Mouse (Mus musculus): ENCODE results near the gene Adamts3. TPM values are rescaled to one million over a fixed set of nuclear protein-coding genes. Genes with fewer than 3 reads are reported as not detected.
A peak's percentile ranks its signal among the peaks of the same experiment; 100 is the strongest.

Gene Adamts3
- polyA plus RNA-seq (2015; fragmentation: Nextera tagmentation; extraction: Ambion mirVana), result 3.3 and 3.7 TPM in 2 replicates

GRCm38 (mm10) chr5:89883051-89883907 lies at the start of gene Adamts3:
Gene Adamts3 (minus strand): TSS chr5:89883334.
- no peaks in the 10 kb centered on the region for H3K36me3 ChIP-seq (replicated peaks)
- peak within 1 kb of the TSS; percentile 53 for H3K9ac ChIP-seq
- peak; percentile 91 for ATAC-seq (replicated peaks)
- WGBS, result under 1% methylated on average over 69 of the region's 78 CpGs
- peak within 1 kb of the TSS; percentile 55 for H3K4me3 ChIP-seq
- peaks cover 8% of the 10 kb centered on the region for H3K4me1 ChIP-seq
- peak within 1 kb of the TSS; percentile 100 for H3K4me2 ChIP-seq
- no peaks in the 10 kb centered on the region for H3K9me3 ChIP-seq
- H3K27me3 ChIP-seq (replicated peaks), result 0 out of 2 replicates have a peak, but pooled peaks cover 4% of the 10 kb centered on the region
- peak within 1 kb of the TSS; percentile 21 for H3K27ac ChIP-seq

GRCm38 (mm10) chr5:89931511-89931910 lies 48.4 kb upstream of the Adamts3 start:
- Histone ChIP-seq H3K4me3 (no peak overlapping the region), H3K4me2 (no peak overlapping the region), H3K9me3 (no peaks in the 10 kb centered on the region), H3K27ac (no peak overlapping the region), H3K27me3 (replicated peaks) (no peaks in the 10 kb centered on the region), H3K4me1 (no peaks in the 10 kb centered on the region), H3K9ac (no peak overlapping the region), H3K36me3 (replicated peaks) (no peaks in the 10 kb centered on the region)
- 88% methylated on average over 4 of the region's 4 CpGs for WGBS
- ATAC-seq (replicated peaks), result no peak

GRCm38 (mm10) chr5:89912359-89912758 lies 29.2 kb upstream of the Adamts3 start:
- Histone ChIP-seq H3K9ac (no peak overlapping the region), H3K27ac (no peak overlapping the region), H3K4me3 (no peak overlapping the region), H3K27me3 (replicated peaks) (no peaks in the 10 kb centered on the region), H3K4me1 (no peaks in the 10 kb centered on the region; the same call in 1 of the 2 replicates), H3K4me2 (no peak overlapping the region), H3K36me3 (replicated peaks) (no peaks in the 10 kb centered on the region), H3K9me3 (no peaks in the 10 kb centered on the region)
- no peak for ATAC-seq (replicated peaks)

GRCm38 (mm10) chr5:89911950-89912349 lies 28.8 kb upstream of the Adamts3 start:
- no peaks in the 10 kb centered on the region for H3K27me3 ChIP-seq (replicated peaks)

GRCm38 (mm10) chr5:89911508-89911907 lies 28.4 kb upstream of the Adamts3 start:
- ATAC-seq (replicated peaks), result no peak
- 66% methylated on average over 4 of the region's 4 CpGs for WGBS
- no peak overlapping the region for H3K4me3 ChIP-seq
- H3K4me2 ChIP-seq, result no peak overlapping the region
- H3K4me1 ChIP-seq, result no peaks in the 10 kb centered on the region; the same call in 1 of the 2 replicates
- H3K36me3 ChIP-seq (replicated peaks), result no peaks in the 10 kb centered on the region
- no peak overlapping the region for H3K27ac ChIP-seq
- H3K9ac ChIP-seq, result no peak overlapping the region
- no peaks in the 10 kb centered on the region for H3K9me3 ChIP-seq
- no peaks in the 10 kb centered on the region for H3K27me3 ChIP-seq (replicated peaks)

More at GRCm38 (mm10) chr5:89911950-89912349, 28.8 kb upstream of the Adamts3 start:
- H3K4me1 ChIP-seq, result no peaks in the 10 kb centered on the region; the same call in 1 of the 2 replicates
- H3K4me3 ChIP-seq, result no peak overlapping the region
- H3K9me3 ChIP-seq, result no peaks in the 10 kb centered on the region
- no peak overlapping the region for H3K9ac ChIP-seq
- 23% methylated on average over 7 of the region's 7 CpGs for WGBS
- no peak overlapping the region for H3K27ac ChIP-seq
- no peaks in the 10 kb centered on the region for H3K36me3 ChIP-seq (replicated peaks)
- no peak overlapping the region for H3K4me2 ChIP-seq
- ATAC-seq (replicated peaks), result peak; percentile 66

GRCm38 (mm10) chr5:89906884-89907431 lies 23.8 kb upstream of the Adamts3 start:
- Histone ChIP-seq H3K36me3 (replicated peaks) (no peaks in the 10 kb centered on the region), H3K27me3 (replicated peaks) (no peaks in the 10 kb centered on the region), H3K27ac (no peak overlapping the region), H3K9ac (no peak overlapping the region), H3K4me2 (no peak overlapping the region), H3K9me3 (no peaks in the 10 kb centered on the region), H3K4me1 (no peaks in the 10 kb centered on the region; the same call in 1 of the 2 replicates), H3K4me3 (no peak overlapping the region)
- WGBS, result 11% methylated on average over 13 of the region's 13 CpGs
- ATAC-seq (replicated peaks), result 0 out of 2 replicates have a peak, but pooled peaks have one; percentile 33

- WGBS, result 93% methylated on average over 5 of the region's 5 CpGs
- H3K4me1 ChIP-seq, result no peaks in the 10 kb centered on the region
- H3K36me3 ChIP-seq (replicated peaks), result no peaks in the 10 kb centered on the region
- H3K27ac ChIP-seq, result no peak overlapping the region
- H3K9me3 ChIP-seq, result no peaks in the 10 kb centered on the region
- H3K9ac ChIP-seq, result no peak overlapping the region
- H3K4me2 ChIP-seq, result no peak overlapping the region
- no peak for ATAC-seq (replicated peaks)
- H3K4me3 ChIP-seq, result no peak overlapping the region
- no peaks in the 10 kb centered on the region for H3K27me3 ChIP-seq (replicated peaks)
These were observed 17.9 kb upstream of the Adamts3 start for GRCm38 (mm10) chr5:89901026-89901425.

- Histone ChIP-seq H3K36me3 (replicated peaks) (no peaks in the 10 kb centered on the region), H3K27ac (no peak overlapping the region), H3K9me3 (no peaks in the 10 kb centered on the region), H3K27me3 (replicated peaks) (no peaks in the 10 kb centered on the region), H3K9ac (no peak overlapping the region), H3K4me2 (no peak overlapping the region), H3K4me3 (no peak overlapping the region), H3K4me1 (no peaks in the 10 kb centered on the region)
- ATAC-seq (replicated peaks), result no peak
- WGBS, result 57% methylated on average over 9 of the region's 9 CpGs
These were observed 14.4 kb upstream of the Adamts3 start for GRCm38 (mm10) chr5:89897495-89897894.

- Histone ChIP-seq H3K4me1 (no peaks in the 10 kb centered on the region), H3K4me3 (no peak overlapping the region), H3K27ac (no peak overlapping the region), H3K9ac (no peak overlapping the region), H3K36me3 (replicated peaks) (no peaks in the 10 kb centered on the region), H3K9me3 (no peaks in the 10 kb centered on the region), H3K27me3 (replicated peaks) (no peaks in the 10 kb centered on the region), H3K4me2 (no peak overlapping the region)
- no peak for ATAC-seq (replicated peaks)
- WGBS, result 83% methylated on average over 7 of the region's 7 CpGs
These were observed 12.4 kb upstream of the Adamts3 start for GRCm38 (mm10) chr5:89895520-89895919.

- no peak overlapping the region for H3K4me2 ChIP-seq
- ATAC-seq (replicated peaks), result no peak
- H3K9ac ChIP-seq, result no peak overlapping the region
- H3K27ac ChIP-seq, result no peak overlapping the region
- H3K9me3 ChIP-seq, result no peaks in the 10 kb centered on the region
- H3K4me1 ChIP-seq, result peaks cover 8% of the 10 kb centered on the region
- no peak overlapping the region for H3K4me3 ChIP-seq
- H3K27me3 ChIP-seq (replicated peaks), result 0 out of 2 replicates have a peak, but pooled peaks cover 4% of the 10 kb centered on the region
- 66% methylated on average over 4 of the region's 4 CpGs for WGBS
- no peaks in the 10 kb centered on the region for H3K36me3 ChIP-seq (replicated peaks)
These were observed 1.9 kb upstream of the Adamts3 start for GRCm38 (mm10) chr5:89884991-89885390.

- peak; percentile 18 for ATAC-seq (replicated peaks)
- Histone ChIP-seq H3K4me2 (peak overlapping the region; percentile 100), H3K9ac (peak overlapping the region; percentile 53; the same call in 1 of the 2 replicates), H3K27ac (no peak overlapping the region), H3K4me3 (peak overlapping the region; percentile 55), H3K4me1 (peaks cover 8% of the 10 kb centered on the region), H3K36me3 (replicated peaks) (no peaks in the 10 kb centered on the region), H3K27me3 (replicated peaks) (0 out of 2 replicates have a peak, but pooled peaks cover 4% of the 10 kb centered on the region), H3K9me3 (no peaks in the 10 kb centered on the region)
- 3% methylated on average over 8 of the region's 8 CpGs for WGBS
These were observed 722 bp upstream of the Adamts3 start for GRCm38 (mm10) chr5:89883908-89884204.

- Histone ChIP-seq H3K4me1 (peaks cover 8% of the 10 kb centered on the region), H3K9me3 (no peaks in the 10 kb centered on the region), H3K4me2 (peak overlapping the region; percentile 100), H3K4me3 (peak overlapping the region; percentile 55), H3K36me3 (replicated peaks) (no peaks in the 10 kb centered on the region), H3K27me3 (replicated peaks) (0 out of 2 replicates have a peak, but pooled peaks cover 4% of the 10 kb centered on the region), H3K9ac (peak overlapping the region; percentile 53), H3K27ac (no peak overlapping the region)
- peak; percentile 65 for ATAC-seq (replicated peaks)
- WGBS, result under 1% methylated on average over 35 of the region's 35 CpGs
These were observed 921 bp downstream of the Adamts3 start for GRCm38 (mm10) chr5:89882091-89882734.
